Mouse (Mus musculus): ENCODE measurements around the gene Fuz.
"Not testable (repeated sequence)": the region's sequence is repeated elsewhere in the genome, so short reads cannot be mapped to it uniquely, and the experiment has no call there.

Gene Fuz

GRCm38 (mm10) chr7:44860576-44861428 is 35.1 kb upstream of the Fuz start:
- DNase-seq (ENCODE audit: low read depth in 2 of 2, low spot score in 2 of 2), result peak; percentile 48 to 58

DNA sequence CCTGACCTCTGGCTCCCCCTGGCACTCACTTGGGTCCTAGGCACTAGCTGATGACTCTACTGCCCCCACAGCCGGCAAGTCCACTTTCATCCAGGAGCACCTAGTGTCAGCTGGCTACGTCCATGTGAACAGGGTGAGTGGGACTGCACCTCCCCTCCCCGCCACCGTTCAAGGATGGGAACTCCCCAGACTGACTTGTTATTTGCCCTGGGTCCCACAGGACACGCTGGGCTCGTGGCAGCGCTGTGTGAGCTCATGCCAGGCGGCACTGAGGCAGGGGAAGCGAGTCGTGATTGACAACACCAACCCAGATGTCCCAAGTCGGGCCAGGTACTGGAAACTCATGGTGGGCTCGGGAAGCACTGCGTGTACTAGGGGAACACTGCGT is 34.5 kb upstream of the Fuz start:
- no peak for DNase-seq (ENCODE audit: low read depth in 2 of 2, low spot score in 2 of 2)

DNA sequence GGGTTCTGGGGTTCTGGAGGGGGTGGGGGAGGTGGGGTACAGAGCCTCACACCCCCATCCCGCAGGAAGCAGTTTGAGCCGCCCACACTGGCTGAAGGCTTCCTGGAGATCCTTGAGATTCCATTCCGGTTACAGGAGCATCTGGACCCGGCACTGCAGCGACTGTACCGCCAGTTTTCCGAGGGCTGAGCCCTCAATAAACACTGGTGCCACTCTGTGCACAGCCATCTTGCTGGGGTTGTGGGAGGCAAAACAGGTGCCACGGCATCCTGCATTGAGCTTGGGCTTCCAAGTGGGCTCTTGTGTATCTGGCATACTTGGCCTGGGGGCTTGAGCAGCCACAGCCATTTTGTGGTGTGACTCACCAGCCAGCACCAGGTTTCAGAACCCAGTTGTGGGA is 33.4 kb upstream of the Fuz start:
- no peak for DNase-seq (ENCODE audit: low read depth in 2 of 2, low spot score in 2 of 2)

GRCm38 (mm10) chr7:44863210-44863609 is 32.7 kb upstream of the Fuz start:
- DNase-seq (ENCODE audit: low read depth in 2 of 2, low spot score in 2 of 2), result no peak

- DNase-seq (ENCODE audit: low read depth in 2 of 2, low spot score in 2 of 2), result no peak
These were observed 31.8 kb upstream of the Fuz start for GRCm38 (mm10) chr7:44863982-44864494.

DNA sequence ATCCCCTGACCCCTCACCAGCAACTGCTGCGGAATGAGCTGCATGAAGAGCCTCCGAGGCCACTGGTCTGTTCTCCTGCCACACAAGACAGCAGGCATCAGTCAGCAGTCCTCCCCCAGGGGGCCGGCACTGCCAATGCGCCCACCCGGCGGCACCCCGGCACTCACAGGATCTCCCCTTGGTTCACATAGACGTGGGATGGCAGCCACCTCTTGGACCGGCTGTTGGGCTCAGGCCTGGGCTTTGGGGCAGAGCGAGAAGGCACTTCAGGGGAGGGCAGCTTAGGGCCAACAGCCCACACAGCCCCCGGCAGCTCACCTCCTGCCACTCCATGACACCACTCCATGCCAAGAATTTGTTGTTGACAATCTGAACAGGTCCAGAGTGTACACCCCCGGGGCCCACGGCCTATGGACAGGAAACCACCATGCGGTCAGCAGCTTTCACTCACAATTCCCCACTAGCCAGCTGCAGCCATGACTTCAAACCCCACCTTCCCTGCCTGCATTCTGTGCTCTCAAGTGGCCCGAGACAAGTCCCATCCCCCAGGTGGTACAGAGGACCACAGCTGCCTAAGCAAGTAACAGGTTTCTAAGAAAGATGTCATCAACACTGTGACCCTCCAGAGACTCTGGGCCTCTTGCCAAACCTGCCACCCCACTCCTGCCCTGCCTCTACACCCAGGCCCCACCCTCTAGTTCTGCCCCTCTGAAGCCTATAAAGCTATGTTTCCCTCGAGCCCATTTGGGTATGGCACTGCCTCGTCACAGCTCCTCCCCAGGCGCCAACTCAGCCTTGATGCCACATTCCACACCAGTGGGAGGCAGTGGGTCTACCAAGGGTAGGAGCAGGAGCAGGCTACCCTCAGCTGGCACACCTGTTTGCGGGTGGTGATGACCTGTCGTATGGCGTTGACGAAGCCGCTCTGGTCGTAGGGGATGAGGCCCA is 31.0 kb upstream of the Fuz start:
- DNase-seq (ENCODE audit: low read depth in 2 of 2, low spot score in 2 of 2), result no peak

- no peak for DNase-seq (ENCODE audit: low read depth in 2 of 2, low spot score in 2 of 2)
These were observed 29.4 kb upstream of the Fuz start for GRCm38 (mm10) chr7:44866276-44867009.

DNA sequence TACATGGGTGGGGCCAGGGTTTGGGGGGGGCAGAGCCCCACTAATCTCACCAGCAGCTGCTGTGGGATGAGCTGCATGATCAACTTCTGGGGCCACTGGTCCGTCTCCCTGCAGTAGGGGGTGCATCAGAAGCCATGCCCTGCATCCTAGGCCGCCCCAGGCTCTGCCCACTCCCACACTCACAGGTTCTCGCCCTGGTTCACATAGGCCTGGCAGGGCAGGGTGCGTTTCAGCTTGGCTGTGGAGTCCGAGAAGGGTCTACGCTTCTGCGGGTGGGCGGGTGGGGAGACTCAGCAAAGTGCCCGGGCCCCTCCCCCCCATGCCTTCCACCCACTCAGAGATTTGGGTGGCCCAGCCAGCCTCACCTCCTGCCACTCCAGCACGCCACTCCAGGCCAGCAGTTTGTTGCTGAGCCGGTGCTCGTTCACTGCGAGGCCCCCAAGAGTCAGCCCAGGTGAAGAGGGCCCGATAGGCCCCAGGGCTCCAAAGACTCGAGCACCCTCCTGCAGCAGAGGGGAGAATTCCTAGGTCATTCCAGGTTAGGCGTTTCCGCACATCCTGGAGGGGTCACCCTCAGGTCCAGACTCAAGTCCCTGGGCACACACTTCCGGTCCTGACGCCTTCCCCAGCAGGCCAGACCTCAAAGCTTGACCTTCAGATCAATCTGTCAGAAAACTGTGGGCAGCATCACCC is 28.7 kb upstream of the Fuz start:
- DNase-seq (ENCODE audit: low read depth in 2 of 2, low spot score in 2 of 2), result no peak

GRCm38 (mm10) chr7:44867802-44868201 is 28.1 kb upstream of the Fuz start:
- no peak for DNase-seq (ENCODE audit: low read depth in 2 of 2, low spot score in 2 of 2)

DNA sequence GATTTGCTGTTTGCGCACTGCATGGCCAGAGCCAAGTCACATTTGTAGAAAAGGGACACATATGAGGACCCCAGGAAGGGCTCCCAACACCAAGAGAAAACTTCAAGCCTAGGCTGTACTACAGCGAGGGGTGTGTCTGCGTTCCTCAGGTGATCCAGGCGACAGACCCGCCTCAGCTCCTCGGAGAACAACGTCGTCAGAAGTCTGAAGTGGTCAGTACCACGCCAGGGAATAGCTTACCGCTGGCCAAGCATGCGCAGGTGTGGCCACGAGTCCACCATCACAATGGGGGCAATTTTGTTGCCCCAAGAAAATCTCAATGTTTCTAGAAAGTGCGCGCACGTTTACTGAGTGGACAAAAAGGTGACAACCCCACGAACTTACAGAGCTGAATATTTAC is 27.4 kb upstream of the Fuz start:
- DNase-seq (ENCODE audit: low read depth in 2 of 2, low spot score in 2 of 2), result no peak

DNA sequence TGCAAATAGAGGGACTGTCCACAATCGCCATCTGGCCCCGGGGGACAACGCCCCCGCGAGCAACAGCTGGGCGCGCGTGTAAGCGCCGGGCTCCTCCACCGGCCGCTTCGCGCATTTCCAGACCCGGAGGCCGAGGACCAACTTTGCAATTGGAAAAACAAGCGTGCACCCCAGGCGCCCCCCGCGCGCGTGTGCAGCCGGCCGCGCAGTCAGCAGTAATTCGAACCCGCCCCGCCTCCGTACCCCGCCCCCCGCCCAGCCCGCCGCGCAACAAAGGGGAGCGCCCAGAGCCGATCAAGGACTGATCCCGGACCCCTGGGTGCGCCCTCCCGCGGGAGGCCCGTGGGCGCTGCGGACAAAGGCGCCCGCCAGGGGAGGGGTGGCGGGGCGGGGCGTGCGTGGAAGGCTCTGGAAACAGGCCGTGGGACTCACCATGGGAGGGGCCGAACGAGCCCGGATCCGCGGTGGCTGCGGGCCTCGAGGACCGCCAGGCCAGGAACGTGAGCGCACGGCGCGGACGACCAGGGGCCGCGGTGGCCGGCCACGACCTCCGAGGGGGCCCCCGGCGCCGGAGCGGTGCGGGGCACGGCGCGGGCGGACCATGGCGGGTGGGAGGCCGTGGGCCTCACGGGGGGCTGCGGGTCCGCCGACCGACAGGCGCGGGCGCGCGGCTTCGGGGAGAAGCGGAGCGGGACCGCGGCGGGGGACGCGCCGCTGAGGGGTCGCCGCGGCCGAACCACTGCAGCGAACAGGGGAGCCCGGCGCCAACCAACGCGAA is 26.8 kb upstream of the Fuz start:
- DNase-seq (ENCODE audit: low read depth in 2 of 2, low spot score in 2 of 2), result no peak

DNA sequence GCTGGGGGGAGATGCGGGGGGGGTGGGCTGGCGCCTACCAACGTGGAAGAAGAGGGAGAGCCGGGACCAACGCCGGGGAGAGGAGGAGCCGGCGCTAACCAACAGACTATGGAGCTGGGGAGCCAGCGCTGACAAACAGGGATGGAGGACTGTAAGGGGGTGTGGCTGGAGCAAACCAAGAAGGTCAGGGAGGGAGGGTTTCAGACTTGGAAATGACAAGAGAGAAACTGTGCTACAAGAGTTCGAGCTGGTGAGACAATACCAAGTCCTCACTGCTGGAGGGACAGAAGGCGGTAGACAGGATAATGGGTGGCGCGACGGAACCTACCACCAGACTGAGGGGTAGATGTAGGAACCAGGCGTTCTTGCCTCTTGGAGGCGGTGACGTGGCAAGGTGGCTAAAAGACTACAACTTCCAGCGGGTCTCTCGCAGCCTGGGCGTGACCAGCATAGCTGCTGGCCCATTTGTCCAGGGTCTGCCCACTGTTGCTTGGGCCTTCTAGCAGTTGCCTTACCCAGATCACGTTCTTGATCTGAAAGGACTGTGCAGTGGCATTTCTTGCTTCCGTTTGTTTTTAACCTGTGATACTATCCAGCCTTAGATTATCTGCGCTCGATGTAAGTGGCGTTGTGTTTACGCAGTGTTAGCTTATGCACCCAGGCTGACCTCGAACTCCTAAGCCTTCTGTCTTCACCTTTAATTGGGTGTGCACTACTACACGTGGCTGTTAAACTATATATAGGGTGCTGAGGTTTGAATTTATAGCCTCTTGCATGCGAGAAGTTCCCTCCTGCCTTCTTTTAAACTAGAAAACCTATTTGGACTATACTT is 26.0 kb upstream of the Fuz start, which contains the start of gene Ptov1:
Gene Ptov1 (minus strand): TSS at position 92 of the 832 bp plus-strand sequence.
- peak; percentile 71 to 77 for DNase-seq (ENCODE audit: low read depth in 2 of 2, low spot score in 2 of 2)

DNA sequence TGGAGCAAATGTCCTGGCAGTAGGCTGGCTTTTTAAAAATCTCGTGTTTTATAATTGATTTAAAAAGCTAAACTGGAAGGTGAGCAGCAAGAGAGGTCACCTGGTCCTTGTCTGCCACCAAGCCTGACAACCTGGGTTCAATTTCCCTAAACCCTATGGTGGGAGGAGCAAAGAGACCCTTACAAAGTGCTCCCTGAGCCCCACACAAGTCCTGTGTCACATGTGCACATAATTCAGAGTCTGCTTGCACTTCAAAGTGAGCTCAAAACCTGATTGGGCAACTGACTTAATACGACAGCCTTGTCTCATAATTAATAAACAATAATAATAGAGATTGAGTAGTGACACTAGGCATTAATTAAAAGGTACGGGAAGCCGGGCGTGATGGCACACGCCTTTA is 25.3 kb upstream of the Fuz start:
- no peak for DNase-seq (ENCODE audit: low read depth in 2 of 2, low spot score in 2 of 2)

DNA sequence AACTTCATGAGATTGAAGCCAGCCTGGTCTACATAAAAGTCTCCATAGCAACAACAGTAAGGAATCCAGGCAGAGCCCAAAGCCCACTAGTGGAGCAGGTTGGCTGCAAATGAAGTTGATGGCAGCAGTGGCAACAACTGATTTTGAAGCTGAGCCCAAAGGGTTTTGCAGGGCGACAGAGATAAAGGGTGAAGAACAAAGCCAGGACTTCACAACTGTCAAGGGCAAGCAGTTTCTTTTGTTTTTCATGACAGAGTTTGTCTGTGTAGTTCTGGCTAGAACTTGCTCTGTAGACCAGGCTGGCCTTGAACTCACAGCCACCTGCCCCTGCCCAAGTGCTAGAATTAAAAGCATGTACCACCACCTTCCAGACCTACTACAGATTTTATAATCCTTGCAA is 24.7 kb upstream of the Fuz start:
- no peak for DNase-seq (ENCODE audit: low read depth in 2 of 2, low spot score in 2 of 2)

DNA sequence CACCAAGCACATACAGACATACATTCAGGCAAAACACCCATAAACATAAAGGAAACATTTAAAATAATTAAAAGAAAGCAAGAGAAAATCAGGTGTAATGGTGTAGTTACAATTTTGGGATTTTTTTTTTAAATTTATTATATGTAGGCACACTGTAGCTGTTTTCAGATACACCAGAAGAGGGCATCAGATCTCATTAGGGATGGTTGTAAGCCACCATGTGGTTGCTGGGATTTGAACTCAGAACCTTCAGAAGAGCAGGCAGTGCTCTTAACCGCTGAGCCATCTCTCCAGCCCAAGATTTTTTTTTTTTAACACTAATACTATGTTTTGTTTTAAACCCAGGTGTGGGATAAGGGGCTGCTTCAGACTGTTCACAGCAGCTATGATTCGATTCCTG is 24.1 kb upstream of the Fuz start:
- not testable (repeated sequence) for DNase-seq (ENCODE audit: low read depth in 2 of 2, low spot score in 2 of 2)

GRCm38 (mm10) chr7:44877833-44878232 is 18.0 kb upstream of the Fuz start:
- no peak for DNase-seq (ENCODE audit: low read depth in 2 of 2, low spot score in 2 of 2)

GRCm38 (mm10) chr7:44883036-44883435 is 12.8 kb upstream of the Fuz start:
- no peak for DNase-seq (ENCODE audit: low read depth in 2 of 2, low spot score in 2 of 2)

DNA sequence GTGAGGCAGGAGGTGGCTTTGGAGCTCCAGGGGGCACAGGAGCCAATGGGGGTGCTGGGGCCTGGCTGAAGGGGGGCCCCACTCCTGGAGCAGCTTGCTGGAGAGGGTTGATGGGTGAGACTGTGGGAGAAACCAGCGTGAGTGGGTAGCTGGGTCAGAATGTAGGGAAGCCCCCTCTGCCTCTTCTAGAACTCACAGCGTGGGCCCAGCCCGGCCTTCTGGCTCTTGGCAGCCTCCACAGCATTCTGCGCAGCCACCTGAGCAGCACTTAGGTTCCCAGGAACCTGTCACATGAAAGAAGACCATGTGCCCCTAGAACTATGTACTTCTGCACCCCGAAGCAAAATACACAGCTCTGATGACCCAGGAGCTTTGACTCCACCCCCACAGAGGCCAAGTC is 11.2 kb upstream of the Fuz start:
- no peak for DNase-seq (ENCODE audit: low read depth in 2 of 2, low spot score in 2 of 2)

DNA sequence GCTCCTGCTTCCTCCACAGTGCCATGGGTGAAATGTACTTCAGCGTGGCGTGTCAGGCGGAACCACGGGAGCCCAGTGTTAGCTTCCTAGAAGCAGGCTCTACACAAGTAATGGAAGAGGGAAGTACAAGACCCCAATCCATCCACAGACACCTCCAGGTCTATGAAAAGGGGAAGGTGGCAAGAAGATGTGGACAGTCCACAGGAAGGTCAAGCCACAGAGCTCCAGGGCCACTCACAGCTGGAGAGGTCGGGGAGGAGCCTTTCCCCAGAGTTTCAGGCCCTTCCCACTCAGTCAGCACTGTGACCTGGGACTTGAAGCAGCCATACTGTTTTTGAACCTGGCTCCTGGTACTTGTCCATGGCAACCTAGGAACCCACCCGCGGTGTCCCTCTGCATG is 8.9 kb upstream of the Fuz start:
- no peak for DNase-seq (ENCODE audit: low read depth in 2 of 2, low spot score in 2 of 2)

Data from CD8-positive naive resting alpha-beta T cell, adult 2 months (primary cell).